Mouse (Mus musculus): ENCODE data around the gene Gm2115. TPM values are rescaled to one million over a fixed set of nuclear protein-coding genes. Genes with fewer than 3 reads are reported as not detected.

The Gm2115 gene
- polyA plus RNA-seq, 1 experiment: 5.5 TPM

DNA sequence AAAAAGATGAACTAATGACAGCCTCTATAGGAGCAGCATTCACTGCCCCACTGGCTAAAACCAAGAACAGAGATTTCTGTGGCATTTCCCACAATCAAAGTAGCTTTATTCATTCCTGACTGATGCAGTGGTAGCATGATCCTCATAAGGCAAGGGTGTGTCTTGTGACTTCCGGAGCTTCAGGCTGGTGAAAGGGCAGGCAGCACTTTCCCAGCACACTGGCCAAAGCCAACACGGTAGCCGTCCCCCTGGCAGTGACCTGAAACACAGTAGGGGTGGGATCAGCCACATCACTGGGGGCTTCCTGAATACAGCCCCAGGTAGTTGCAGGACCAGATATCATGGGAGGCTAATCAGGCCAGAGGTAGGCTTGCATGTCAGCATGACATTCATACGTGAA, 56.3 kb downstream of the Gm2115 start:
- DNase-seq (ENCODE audit: extremely low spot score in 1 of 2, low spot score in 1 of 2): no peak

DNA sequence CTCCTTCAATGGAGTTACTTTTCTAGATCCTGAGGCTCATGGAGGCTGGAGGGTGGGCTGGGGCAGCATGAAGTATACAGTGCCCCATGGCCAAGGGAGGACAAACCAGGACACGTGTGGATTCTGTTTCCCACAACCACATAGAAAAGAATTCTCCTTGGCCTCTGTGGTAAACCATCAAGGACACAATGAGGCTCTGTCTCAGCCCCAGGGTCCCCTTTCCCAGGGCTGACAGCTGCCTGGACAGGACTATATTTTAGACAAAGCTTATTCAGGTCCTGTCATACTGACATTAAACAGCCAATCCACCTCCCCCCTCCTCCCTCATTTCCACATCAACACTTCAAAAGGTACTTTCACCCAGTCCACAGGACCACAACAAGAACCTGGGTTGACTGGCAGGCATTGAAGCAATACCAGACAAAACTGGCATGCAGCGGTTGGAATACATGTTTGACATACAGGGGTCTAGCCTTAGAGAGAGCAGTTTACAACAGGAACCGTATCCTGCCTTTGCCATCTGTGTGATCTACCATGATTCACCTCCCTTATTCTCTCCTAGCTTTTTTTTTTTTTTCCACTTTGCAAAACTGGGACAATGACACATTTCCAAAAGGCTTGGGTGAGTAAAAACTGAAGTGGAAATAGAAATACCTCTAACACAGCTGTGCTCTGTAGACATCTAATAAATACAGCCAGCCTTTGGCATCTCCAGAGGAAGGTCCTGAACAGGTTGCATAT, 57.8 kb downstream of the Gm2115 start:
- DNase-seq (ENCODE audit: extremely low spot score in 1 of 2, low spot score in 1 of 2): peak in 1 of 2 experiments; percentile 38

DNA sequence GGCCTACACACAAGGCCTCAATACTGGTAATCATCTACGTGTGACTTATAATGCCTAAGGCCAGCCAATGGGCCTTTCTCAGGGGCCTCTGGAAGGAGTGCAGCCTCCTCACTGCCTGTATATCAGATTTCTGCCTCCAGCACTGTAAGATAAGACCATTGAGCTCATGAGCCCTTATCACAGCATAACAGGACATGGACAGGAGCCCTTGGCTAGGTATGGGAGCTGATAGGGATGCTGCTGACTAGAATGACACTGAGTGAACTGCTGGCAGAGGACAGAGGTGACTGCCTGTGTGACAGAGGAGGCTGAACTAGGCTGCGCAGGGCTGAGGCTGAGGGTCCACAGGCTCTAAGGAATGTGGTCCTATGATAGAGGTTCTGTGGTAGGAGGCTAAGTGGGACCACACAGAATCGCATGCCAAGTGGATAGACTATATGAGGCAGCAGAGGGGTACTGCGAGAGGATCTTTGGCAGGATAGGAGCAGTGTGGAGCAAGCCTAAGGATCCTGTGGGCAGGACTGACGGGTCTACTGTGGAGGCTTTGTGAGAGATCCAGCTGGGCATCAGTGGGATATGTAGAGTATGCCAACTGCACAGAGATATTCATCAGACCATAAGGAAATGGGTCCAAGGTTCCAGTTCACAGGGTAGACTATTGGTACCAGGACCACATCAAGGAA, 58.5 kb downstream of the Gm2115 start:
- DNase-seq (ENCODE audit: extremely low spot score in 1 of 2, low spot score in 1 of 2): no peak

DNA sequence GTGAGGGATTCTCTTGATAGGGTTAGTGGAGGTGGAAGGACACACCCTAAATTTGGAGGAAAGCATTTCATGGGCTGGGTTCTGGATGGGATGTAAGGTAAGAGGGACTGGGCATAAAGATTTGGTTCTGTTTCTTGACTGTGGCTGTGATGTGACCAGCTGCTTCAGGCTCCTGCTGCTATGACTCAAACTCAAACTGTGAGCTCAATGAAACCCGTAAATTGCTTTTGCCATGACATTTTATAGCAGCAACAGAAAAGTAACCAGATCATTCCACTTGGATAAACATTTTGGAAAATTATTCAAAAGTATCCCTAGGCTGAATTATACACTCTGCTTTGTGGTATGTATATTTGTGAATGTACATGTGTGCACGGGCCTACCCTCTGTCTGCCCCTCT, 61.9 kb downstream of the Gm2115 start:
- no peak for DNase-seq (ENCODE audit: extremely low spot score in 1 of 2, low spot score in 1 of 2)

DNA sequence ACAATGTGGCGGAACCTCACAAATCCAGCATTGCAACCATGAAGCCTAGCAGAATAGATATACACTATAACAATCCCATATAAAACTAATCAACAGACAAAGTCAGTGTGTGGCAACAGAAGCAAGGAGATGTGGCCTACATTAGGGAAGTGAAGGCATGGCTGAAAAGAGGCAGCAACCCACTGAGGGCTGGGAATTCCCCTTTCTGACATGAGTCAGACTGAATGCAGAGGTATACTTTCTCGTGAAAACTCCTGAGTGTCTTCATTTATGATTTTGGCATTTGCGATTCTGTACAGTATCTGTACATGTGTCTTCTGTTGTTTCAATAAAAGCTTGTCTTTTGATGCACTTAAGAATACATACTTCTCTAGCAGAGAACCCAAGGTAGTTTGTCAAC, 62.6 kb downstream of the Gm2115 start:
- DNase-seq (ENCODE audit: extremely low spot score in 1 of 2, low spot score in 1 of 2): no peak

DNA sequence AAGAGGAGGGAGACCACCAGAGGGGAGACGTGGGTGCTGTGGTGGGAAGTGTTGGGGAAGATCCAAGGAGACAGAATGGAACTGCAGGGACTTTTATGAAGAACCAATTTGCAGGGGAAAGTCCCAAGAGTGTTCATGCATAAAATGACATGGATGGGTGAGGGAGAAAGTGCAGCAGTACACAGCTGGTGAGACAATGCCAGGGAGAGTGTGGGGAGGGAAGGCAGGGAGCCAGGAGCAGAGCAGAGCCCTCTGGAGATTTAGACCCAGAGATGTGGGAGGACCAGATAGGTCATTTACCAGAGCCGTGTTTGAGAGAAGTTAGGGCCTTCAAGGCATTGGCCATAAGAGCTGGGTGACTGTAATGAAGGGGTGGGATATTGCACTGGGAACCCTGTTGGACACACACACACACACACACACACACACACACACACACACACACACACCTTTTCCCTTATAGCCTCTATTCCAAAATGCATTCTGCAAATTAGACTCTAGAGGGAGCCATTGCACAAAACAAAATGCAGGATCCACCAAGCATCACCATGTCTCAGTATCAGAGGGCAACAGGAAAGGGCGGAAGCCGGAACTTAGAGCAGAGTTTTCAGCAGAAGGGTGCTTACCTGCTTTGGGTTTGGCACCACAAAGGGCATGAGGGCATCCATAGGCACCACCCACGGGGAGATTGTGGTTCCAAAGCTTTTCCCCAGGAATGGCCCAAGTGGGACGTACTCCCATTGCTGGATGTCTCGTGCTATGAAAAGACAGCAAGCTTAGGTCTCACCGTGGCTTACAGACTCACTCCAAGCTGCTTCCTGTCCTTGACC, 65.5 kb downstream of the Gm2115 start:
- DNase-seq (ENCODE audit: extremely low spot score in 1 of 2, low spot score in 1 of 2): peak in 1 of 2 experiments; percentile 81

DNA sequence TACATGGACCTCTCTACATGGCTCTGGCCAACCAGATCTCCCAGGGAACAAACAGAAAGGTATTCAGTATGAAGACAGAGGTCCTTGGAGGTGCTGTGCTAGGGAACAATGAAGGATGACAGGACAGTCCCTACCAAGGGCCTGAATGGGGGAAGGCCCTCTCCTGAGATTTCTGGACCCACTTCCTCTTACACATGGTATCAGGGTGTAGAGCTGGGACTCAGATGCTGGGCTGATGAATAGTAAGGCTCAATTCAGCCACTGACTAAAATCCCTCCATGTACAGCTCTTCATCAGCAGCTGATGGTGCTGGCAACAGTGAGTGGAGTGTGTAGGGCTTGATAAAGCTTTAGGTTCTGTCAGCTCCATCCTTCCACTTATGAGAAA, 66.2 kb downstream of the Gm2115 start:
- DNase-seq (ENCODE audit: extremely low spot score in 1 of 2, low spot score in 1 of 2): no peak

DNA sequence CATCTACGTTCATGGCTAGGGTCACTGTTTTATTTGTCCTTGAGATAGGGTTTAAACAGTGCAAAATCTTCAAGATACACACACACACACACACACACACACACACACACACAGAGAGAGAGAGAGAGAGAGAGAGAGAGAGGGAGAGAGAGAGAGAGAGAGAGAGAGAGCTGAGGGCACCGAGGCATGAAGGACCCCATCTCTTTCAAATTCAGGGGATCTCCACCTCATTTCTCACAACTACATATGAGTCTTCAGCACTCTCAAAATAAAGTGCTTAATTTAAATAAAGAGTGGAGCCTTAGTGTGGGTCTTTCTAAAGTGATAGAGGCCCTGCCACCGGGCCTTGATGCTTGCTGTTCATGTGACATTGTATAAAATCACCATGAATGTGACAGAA, 67.2 kb downstream of the Gm2115 start:
- DNase-seq (ENCODE audit: extremely low spot score in 1 of 2, low spot score in 1 of 2): no peak

DNA sequence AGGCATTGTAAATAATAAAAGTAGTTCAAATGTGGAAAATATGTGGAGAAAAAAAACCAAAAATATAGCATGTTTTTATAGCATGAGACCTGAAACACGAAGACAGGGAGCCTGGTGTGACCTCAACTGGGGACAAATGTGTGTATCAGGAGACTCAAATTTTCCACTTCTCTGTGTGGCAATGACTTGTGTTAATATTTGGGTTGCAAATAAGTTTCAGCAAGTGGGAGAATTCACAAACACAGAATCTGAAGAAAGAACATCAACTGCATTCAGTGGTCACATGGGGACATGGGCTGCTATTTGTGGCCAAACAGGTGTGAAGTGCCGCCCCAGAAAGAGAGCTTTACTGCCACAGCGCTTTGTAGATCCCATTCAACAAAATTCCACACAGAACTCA, 67.9 kb downstream of the Gm2115 start:
- DNase-seq (ENCODE audit: extremely low spot score in 1 of 2, low spot score in 1 of 2): no peak

DNA sequence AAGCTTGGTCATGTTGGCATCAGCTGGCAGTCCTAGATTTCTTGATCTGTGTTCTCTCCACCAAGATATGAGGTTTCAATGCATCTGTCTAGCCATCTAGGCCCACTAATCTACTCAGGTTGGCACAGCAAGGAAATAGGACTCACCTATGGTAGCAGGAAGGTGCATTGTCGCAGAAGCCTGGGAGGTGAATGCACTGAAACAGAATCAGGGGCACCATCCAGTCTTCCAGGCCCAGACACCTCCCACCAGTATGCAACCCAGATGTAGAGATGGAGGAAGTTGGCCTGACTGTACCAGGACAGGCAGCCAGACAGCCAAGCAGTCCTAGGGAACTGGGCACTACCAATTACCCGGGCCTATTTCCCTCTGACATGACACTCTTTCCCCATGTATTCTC, 71.9 kb downstream of the Gm2115 start:
- no peak for DNase-seq (ENCODE audit: extremely low spot score in 1 of 2, low spot score in 1 of 2)

DNA sequence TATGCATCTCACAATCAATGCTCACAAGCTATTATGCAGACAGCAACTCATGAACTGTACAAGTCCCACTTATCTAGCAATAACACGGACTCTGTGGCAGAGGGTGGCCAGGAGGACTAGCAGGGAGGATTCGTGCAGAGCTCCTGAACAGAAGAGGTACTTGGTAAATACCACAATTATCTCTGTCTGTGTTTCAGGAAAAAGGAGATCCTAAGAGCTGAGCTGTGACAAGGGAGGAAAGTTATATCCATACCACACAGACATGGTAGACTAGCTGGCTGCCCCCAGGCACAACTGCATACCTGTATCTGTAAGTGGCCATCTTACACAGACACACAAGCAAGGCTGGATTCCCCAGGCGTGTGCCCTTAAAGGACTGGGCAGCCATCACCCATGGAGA, 72.6 kb downstream of the Gm2115 start:
- no peak for DNase-seq (ENCODE audit: extremely low spot score in 1 of 2, low spot score in 1 of 2)

DNA sequence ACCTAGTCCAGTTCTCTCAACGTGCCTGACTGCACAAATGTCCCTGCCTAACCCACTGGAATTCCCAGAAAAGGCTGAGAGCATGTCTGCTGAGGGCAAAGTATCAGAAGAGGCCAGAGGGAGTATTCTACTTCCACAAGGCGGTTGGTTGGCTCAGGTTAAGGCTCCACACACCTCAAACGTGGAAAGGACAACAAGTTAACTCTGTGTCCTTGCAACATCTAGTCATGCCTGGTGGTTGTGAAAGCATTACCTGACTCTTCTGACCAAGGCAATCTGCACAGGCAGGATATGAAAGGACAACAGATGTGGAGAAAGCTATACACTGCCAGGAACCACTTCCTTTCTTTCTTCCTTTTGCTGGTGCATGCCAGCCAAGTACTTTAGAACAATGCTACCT, 75.7 kb downstream of the Gm2115 start:
- no peak for DNase-seq (ENCODE audit: extremely low spot score in 1 of 2, low spot score in 1 of 2)

DNA sequence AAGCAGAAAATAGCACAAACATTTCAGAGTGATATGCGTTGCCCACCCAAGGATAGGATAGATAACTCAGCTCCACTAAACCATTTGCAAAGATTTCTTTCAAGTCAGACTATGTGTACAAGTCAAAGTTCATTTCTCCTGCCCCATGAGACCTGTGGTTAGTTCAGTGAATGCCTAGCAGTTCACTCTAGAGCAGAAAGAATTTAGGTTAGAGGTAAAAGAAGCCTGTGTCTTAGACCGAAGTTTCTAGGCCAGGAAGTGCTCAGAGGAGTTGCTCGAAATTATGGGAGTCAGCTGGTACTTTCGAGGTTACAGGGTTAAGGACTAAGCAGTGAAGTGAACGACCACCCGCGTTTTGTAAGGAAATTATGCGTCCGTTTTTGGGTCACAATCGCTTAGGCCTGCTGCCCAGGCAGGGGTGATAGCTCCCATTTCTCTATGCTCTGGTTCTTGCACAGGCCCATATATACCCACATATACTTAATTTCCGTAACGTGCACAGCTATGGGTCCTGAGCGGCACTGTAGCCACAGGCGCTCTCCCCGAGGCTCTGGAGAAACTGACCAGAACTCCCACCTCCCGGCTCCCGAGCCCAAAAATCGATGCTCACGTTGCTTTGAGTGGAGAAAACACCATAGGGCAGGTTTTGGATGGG, 76.4 kb downstream of the Gm2115 start:
- no peak for DNase-seq (ENCODE audit: extremely low spot score in 1 of 2, low spot score in 1 of 2)

DNA sequence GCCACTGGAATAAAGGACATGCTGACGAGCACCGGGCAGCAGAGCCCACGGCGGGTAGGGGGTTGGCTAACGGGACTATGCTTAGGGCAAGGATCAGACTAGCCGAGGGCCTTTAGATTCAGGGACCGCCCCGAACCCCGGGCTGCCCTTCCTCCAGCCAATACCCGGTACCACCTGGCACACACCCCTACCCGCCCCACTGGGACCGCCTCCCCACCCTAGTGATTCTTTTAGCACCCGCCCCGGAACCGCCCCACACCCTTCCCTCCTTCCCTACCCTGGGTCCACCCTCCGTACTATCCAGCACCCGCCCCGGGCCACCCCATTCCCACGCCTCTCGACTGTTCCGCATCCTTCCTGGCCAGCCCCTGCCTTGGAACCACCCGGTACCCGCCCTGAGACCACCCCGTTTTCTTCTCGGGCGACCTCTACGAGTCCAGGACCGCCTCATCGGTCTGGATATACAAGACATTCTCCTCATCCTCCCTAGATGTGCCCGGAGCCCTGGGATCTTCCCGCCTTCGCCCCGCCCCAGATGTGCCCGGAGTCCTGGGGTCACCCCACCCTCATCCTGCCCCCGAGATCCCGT, 77.0 kb downstream of the Gm2115 start:
- DNase-seq (ENCODE audit: extremely low spot score in 1 of 2, low spot score in 1 of 2): peak; percentile 66 to 84

DNA sequence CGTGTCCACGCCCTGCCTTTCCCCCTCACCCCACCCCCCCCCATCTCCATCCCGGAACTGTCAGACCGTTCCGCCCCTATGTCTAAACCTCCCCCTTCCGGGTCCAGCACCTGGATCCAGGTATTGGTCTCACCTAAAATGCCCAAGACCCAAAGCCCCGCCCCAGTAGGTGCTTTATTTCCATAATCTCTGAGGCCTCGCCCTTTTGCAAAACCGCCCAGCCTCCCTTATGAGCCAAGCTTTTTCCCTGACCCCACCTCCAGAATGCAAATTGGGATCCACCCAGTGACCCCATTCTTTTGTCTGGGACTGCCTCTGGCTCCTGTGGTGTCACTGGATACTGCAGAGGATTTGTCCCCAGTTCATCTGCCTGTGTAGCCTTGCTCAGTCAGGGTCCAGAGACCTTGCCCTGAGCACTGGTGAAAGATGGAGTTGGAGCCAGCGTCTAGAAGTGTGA, 77.6 kb downstream of the Gm2115 start, which contains the start of gene Fah:
Fah (minus strand) TSS at position 430 of the 457 bp plus-strand sequence.
- DNase-seq (ENCODE audit: extremely low spot score in 1 of 2, low spot score in 1 of 2): peak in 1 of 2 experiments; percentile 49

DNA sequence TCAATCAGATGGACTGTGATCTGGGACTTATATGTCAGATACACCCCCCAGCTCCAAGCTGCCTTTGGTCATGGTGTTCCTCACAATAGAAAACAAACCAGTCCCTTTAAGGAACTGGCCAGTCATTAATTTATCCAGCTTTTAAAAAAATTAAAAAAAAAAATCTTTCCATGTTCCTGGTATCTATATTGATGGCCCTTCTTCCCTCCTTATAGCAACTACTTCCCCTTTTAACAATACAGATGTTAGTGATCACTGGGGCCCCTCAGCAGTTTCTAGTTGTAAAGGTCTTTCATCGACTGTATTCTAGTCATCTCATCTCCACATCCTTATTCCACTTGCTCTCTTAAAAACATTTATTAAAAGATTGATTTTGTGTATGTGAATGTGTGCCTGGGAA, 82.9 kb downstream of the Gm2115 start:
- no peak for DNase-seq (ENCODE audit: extremely low spot score in 1 of 2, low spot score in 1 of 2)

DNA sequence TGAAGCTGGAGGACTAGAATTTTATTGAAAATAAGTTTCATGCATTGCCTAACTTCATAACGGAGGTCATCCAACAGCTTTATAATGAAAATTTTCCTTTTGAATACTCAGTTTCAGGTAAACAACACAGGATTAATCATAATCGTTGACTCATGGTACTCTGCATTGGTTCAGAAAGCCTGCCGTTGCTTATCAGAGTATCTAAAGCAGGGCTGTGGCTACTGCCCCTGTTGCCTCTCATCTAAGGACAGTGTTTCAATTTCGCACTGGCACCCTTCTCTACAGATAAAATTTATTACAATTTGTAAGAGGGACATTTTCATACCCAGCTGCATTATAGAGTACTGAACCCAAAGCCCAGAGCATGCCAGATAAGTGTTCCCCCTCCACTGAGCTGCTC, 83.7 kb downstream of the Gm2115 start:
- no peak for DNase-seq (ENCODE audit: extremely low spot score in 1 of 2, low spot score in 1 of 2)

DNA sequence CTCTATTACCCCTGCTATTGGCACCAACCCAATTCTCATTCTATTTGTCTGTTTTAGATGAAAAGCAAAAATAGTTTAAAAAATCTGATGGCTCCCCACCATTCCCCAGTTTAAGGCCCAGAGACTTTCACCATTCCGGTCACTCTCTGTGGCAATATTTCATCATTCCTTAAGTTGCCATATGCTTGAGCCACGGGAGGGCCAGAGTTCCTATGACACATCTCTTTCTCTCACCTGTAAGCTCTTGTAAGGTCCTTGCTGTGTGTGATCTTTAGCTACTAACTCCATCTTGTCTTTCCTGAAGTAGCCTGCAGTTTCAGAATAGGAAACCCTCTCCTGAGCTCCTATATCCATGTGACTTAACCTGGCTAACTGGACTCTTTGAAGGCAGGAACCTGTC, 90.2 kb downstream of the Gm2115 start:
- no peak for DNase-seq (ENCODE audit: extremely low spot score in 1 of 2, low spot score in 1 of 2)

DNA sequence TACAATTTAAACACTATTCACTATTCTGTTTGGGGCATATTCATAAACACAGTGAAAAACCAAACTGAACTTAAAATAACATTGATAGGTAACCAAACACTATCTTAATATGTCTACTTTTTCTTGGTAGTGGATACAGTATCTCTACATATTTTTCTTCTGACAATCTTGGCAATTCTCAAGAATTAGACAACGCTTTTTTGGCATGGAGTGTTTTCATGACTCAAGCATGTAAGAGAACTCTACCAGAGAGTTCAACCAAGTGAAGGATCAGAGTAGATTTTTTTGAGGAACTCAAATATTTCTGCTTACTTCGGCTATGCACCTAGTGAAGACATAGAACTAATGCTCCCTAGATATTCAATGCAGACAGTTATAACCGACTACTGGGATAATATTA, 92.2 kb downstream of the Gm2115 start:
- no peak for DNase-seq (ENCODE audit: extremely low spot score in 1 of 2, low spot score in 1 of 2)

DNA sequence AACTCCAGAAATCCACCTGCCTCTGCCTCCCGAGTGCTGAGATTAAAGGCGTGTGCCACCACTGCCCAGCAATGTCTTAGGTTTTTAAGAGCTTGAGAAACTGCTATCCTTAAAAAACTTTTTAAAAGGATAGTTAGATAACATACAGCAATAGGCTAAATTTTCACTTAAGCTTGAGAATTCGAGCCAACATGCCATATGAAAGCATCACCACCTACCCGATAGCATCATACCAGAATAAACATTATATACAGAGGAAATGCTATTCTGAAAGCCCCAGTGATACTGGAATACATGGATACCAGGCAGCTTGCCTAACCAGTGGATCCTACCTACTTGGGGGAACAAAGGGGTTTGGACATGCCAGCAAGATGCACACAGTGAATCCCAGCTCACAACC, 95.0 kb downstream of the Gm2115 start:
- peak in 1 of 2 experiments; percentile 35 for DNase-seq (ENCODE audit: extremely low spot score in 1 of 2, low spot score in 1 of 2)
